Mouse (Mus musculus): Measurements from ENCODE around the gene Runx2.

DNA sequence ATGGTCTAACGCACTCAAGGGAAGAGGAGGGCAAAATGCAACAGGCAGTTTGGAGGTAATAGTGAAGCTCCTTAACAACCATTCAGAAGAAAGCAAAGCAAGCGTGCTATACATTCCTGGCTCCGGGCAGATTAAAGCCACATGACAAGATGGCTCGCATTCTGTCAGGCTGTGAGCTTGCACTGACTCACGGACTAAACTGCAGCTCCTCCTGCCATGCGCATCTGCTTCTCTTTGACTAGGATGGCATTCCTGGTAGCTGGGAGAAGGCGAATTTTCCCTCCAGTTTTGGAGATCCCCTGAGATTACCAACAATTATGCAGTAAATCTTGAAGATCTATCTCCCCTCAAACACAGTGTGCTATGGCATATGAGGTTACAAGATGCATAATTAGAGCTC is 254.6 kb downstream of the Runx2 start:
- TF ChIP-seq POLR2A (IDR thresholded peaks at IDR 0.05; ENCODE audit: borderline replicate concordance, control insufficient read depth, low read depth, low read length) (no peak), CTCF (IDR thresholded peaks at IDR 0.05; ENCODE audit: control insufficient read depth, insufficient read depth, low read length) (no peak)
